Mouse (Mus musculus) thymus, adult 2 months (tissue): ENCODE data around the gene Armc9.

ENCODE experiments used
- CTCF ChIP-seq: fragments of 200-500 bp; IDR thresholded peaks from 2 replicates; pipeline ENCODE4 v1.5.1; 2012; ENCODE audit warnings: mild to moderate bottlenecking, control low read depth, low read length, moderate library complexity, borderline replicate concordance; ENCODE audit not compliant: control insufficient read depth, poor library complexity, insufficient read depth; ENCODE audit errors: extremely low read depth
- POLR2A ChIP-seq: fragments of 200-500 bp; IDR thresholded peaks from 2 replicates; pipeline ENCODE4 v1.6.1; 2012; ENCODE audit warnings: mild to moderate bottlenecking, low read length, control low read depth, moderate library complexity; ENCODE audit not compliant: control insufficient read depth, poor library complexity, insufficient read depth; ENCODE audit errors: extremely low read depth

DNA sequence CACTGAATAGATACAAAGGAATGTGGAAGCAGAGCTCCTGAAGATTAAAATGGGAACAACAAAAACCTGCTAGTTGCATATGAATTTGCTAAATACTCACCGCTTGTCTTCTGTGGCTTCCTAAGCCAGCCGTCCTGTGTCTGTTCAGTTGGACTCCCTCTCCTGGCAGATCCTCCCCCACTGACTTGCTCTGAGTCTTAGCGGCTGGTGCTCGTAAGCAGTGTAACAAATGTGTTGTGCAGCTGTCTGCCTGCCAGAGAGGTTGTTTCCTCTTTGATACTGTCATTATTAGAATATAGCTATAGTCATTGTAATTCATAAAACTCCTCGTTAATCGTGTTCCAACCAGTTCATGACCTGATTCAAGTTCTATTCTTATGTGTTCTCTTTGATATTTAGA is 42.8 kb upstream of the Armc9 start, which contains the start of gene Htr2b:
- TF ChIP-seq POLR2A, result no peak
- no peak for TF ChIP-seq CTCF
